Mouse (Mus musculus) urinary bladder, postnatal 36 days (tissue): ENCODE measurements around the gene Arhgef3.

Experiments used
- DNase-seq, 2 experiments: peaks; one replicate each; pipeline ENCODE4 v3.0.0; 2022; ENCODE audit warnings: low spot score in 2 of 2, mixed read lengths in 1 of 2

Arhgef3 gene

DNA sequence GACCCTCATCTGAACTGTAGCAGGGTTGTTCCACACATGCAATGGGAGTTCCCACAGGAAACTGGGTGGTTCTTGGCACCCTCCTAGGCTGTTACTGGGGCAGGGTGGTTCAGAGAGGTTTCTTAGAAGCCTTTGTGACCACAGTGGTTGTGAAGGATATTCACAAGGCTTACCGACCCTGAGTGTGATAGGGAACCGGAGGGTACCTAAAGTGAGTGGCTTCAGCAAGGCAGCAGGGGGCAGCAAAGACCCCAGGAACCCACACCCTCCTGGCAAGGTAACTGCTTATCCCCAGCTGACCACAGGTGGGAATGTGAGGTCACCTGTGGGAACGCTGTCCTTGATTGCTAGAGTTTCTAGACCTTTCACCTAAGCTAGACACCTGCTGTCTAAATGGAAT, 77.8 kb downstream of the Arhgef3 start:
- DNase-seq = no peak

DNA sequence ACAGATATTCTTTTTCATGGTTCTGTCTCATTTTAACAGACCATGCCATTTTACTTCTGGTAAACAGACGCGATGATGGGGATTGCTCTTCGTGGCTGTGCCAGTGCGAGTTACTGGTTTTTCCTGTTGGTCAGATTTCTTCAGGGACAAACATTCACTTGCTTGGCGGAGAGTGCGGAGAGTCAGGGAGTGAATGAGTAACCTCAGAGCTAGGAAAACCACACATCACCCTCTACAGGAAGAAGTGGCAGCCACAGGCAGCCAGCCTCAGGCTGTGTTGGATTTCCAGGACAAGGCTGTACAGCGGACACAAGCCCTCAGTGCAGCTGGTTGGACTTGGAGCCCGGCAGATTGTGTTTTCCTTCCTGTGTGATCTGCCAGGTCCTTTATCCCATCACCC, 82.3 kb downstream of the Arhgef3 start:
- DNase-seq = peak in 1 of 2 experiments; percentile 43

DNA sequence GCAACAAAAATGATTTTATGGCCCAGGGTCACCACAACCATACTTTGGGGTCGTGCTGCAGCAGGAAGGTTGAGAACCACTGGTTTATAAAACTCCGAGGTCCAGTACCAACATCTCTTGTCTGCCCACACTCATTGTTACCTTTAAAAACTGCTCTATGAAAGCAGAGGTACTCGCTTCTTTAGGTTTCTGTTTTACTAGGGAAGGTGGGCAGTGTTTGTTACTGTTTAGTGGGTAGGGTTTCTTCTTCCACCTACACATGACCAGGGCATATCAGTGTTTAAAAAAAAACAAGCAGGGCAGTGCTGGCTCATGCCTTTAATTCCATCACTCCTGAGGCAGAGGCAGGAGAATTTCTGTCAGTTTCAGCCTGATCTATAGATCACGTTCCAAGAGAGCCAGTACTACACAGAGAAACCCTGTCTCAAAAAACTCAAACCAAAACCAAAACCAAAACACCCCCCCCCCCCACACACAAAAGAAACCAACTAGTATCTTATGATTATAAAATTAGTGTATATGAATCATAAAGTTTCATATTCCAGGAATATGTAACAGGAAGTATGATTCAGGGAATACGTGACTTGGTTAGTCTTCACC, 83.9 kb downstream of the Arhgef3 start:
- no peak for DNase-seq

DNA sequence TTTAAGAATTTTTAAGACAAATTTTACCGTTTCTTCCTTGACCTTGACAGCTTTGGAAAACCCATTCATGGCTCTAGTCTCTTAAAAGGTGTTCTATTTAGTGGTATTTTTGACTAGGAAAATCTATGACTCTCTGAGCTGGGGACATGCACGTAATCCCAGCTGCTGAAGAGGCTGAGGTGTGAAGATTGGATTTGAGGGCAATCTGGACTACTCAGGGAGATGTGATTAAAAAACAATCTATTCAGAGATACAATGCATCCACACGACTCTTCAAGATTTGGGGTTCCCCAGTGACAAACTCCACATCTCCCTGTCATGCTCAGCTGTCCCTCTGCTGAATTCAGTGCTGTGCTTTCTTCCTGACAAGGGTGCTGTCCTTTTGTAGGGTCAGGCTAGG, 84.4 kb downstream of the Arhgef3 start:
- no peak for DNase-seq

DNA sequence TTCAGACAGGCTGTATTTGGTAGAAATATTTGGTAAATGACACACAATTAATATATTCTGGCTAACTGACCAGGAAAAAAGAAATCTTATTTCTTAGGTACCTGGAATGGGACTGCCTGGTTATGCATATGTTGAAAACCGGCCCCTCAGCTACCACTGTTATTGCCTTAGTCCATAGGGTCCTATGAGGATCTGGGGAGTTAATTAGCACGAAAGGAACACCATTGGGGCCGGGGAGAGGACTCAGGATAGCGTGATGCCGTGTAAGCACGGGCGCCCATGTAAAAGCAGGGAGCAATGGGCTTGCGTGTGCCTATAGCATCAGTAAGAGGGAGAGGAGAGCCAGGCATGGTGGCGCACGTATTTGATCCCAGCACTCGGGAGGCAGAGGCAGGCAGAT, 85.2 kb downstream of the Arhgef3 start:
- DNase-seq = no peak

DNA sequence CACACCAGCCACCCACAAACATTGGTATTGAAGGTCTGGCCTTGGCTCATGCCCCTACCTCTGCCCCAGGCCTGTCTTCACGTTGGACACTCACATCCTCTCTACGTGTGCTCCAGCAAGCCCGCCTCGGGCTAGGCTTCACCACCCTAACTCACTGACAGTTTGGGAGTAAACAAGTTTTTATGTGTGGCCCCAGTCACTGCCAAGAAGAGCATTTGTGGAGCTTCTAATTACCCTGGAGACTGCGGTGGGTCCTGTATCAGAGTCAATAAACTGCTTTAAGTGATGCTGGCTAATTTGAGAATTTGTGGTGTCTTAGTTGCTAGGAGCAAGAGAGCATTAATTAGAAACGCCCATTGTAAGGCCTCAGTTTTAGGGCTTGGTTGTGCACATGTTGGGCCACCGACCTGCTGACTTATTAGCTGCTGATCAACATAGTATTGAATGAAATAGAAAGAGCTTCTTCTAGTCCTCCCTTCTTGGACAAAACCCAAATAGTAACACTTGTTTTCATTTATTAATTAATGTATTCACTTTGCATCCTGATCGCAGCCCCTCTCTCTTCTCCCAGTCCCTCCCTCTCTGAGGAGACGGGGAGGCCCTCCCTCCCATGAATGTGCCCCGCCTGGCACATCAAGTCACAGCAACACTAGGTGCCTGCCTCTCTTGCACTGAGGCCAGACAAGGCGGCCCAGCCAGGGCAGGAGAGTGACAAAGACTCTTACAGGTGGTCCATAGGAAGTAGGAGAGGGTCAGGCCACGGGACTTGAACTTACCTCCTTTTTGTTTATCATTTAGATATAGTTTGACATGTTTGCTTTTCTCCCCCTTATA, 86.3 kb downstream of the Arhgef3 start:
- DNase-seq = no peak

DNA sequence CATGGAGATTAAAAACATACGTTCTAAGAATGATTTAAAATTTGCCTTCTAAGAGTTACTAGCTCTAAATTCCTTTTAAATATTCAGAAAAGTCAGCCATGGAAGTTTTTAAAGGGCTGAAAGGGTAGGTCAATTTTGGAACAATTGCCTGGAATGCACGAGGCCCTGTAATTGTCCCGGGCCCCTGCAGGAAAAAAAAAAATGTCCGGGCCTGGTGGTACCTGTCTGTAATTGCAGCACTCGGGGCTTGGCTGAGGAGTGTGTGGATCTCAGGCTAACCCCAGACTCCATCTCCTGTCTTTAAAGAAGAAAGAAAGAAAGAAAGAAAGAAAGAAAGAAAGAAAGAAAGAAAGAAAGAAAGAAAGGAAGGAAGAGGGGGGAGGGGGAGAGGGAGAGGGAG, 87.1 kb downstream of the Arhgef3 start:
- no peak for DNase-seq

DNA sequence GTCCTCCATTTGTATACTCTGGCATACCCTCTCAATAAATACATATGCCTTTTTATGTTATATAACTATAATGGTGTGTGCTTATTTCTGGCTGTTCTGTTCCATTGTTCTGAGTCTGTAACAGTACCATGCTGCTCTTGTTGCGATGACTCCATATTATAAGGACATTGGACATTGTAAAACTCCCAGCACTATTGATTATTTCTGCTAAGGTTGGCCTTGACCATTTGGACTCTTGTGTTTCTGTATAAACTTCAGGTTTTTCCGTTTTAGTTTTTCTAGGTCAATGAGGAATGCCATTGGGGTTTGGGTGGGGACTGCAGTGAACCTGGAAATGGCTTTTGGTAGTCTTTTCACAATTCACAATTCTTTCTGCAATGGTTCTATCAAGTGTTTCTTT, 90.0 kb downstream of the Arhgef3 start:
- no peak for DNase-seq

DNA sequence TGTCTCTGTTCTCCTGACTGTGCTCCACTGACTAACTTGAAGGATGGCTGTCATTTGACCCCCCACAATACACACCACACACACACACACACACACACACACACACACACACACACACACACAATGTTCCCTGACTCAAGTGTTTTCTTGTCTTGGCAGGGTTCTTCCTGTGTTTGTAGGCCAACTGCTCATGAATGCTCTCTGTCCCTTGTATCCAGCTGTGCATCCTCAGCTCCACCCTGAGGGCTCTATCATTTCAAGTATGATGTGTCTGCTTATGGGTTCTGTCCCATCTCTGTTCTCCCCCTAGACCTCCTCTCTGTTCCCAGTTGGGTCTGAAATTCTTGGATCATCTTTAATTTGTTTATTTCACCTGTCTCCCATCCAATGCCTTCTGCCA, 91.7 kb downstream of the Arhgef3 start:
- no peak for DNase-seq

DNA sequence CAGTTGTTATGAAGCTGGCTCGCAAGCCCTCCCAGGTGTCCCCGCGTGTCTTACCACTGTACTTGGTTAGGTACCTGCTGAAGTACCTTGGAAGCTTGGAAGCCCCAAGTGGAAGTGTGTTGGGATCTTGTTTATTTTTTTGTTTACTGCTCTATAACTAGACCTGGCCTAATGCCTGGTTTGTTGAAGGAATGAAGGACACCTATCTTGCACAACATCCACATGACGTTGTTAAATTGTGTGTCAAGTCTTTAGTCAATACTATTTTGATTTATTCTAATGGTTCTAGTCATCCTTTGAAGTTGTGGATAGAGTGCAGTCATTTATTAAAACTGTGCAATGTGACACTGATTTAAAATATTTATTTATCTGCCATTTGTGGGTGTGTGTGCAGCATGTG, 94.8 kb downstream of the Arhgef3 start:
- no peak for DNase-seq

DNA sequence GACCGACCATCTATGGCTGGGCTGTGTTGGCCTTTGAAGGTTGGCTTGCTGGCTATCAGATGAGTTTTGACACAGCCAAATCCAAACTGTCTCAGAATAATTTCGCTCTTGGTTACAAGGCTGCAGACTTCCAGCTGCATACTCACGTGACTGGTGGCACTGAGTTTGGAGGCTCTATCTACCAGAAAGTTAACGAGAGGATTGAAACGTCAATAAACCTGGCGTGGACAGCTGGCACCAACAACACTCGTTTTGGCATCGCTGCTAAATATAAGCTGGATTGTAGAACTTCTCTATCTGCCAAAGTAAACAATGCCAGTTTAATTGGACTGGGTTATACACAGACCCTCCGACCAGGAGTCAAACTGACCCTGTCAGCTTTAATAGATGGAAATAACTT, 96.1 kb downstream of the Arhgef3 start:
- peak in 1 of 2 experiments; percentile 40 for DNase-seq

DNA sequence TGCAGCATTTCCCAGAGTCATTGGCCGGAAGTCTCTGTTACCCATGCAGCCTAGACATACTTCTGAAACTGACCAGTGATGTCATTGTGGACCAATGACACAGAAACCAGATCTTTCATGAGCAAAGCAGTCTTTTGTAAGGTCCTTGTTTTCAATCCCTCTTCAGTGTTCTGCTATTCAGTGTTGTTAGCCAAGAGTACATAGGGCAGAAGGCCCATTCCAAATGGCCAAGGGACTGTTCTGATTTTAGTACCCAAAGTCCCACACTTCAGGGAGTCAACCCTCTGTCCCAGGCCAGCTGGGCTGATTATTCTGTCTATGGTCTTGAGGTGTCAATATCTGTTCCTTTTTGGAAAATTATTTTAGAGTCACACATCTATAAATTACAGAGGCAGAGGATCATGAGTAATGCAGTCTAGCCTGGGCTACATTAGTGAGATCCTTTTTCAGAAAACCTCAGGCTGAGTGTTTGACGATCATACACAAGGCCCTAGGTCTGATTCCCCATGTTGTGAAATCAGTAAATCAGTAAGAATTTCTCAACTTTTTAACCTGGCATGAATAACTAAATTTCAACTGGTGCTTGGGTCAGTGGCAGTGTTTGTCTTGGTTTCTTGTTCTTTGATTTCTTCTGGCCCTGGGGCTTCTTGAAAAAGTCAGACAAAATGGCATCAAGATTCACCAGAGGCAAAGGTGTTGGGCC, 97.2 kb downstream of the Arhgef3 start:
- DNase-seq = no peak

DNA sequence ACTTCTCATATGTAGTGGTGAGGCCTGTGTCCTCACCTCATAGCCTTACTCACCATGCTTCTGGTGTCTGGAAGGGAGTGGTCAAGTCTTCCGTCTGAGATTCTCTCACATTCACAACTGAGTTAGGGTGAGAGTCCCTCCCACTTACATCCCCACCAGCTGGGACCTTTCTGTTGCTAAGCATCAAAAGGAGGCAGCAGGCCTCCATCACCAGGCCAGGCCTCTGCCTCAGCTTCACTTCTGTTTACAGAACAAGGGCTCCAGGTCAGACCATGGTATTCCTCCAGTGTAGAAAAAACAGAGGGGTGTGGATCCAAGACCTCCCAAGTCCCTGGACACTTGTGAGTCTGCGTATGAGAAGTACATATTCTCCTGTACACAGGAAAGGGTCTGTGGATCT, 99.5 kb downstream of the Arhgef3 start:
- no peak for DNase-seq

DNA sequence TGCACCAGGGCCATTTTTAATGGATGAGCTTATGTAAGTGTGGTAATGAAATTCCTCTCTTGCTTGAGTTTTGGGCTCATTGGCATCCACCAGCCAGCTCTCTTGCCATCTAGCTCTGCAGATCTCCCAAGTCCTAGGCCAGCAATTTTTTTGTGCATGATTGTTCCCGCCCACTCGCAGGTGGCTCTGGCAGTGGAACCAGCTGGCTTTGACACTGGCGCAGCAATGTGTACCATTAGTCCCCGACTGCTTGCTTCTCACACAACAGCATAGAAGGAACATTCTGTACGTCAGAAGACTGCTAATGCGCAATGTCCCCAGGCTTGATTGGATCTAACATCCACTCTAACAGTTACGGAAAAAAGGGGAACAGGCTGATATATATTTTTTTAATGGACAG, 105.0 kb downstream of the Arhgef3 start:
- DNase-seq = no peak

DNA sequence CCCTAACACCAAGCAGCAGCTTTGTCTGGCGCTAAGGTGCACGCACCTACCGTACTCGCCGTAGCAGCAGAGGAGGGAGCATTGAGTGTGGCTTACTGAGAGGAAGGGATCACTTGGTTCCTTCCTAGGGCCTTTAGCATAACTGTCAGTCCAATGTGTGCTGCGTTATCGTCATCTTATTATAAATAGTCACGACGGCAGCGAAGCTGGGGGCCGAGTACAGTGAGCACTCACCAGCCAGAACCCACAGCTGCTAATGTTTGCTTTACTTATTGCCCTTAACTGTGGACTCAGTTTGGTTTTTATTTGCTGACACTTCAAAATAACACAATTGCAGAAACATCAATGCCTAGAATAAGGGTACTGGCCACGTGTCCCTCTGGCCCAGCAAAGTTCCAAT, 105.6 kb downstream of the Arhgef3 start:
- DNase-seq = no peak

DNA sequence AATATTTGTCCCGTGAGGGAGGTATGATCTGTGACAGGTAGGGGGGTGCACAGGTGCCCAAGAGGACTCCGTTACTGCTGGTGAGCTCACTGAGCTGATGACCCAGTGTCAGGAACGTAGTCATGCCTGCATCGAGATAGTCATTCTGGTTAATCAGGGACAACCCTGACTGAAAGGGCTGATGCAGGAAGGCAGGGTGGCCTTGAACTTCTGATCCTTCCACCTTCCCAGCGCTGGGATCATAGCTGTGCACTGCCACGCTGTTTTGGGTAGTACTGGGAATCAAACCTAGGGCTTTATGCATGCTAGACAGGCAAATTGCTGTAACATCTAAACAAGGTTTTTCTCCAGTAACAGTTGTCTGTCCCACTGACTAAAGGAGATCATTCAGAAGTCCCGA, 109.9 kb downstream of the Arhgef3 start:
- DNase-seq = no peak

DNA sequence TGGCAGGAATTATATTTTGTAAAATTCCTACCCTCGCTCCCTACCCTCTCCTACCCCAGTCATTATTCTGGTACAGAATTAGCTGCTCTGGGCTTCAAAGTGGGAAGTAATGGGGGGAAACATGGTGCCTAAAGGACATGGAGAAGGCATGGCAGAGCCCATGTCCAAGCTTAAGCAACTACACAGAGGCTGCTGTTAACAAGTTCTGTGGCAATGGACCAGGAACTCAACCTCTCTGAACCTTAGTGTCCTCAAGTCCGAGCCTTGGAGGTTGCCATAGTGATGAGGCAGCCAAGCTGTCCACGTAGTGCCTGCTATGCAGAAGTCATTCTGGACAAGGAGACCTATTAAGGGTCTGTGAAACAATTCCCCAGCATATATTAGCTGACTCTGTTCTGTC, 111.6 kb downstream of the Arhgef3 start:
- DNase-seq = no peak

DNA sequence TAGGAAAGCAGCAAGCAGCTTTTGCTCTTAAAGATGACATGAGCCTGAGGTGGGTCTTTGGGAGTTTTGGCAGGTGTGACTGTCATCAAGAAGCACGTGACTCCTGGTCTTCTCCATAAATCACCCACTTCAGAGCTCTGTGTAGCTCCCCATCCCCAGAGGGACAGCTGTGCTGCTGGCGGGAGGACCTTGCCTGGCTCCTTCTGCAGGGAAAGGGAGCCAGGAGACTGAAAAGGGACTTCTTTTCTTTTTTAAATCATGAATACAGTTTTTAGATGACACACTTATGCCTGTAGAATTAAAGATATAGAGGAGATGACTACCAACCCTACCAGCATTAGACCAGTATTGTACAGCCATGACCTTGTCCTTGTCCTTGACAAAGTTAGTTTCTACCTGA, 113.6 kb downstream of the Arhgef3 start:
- DNase-seq = no peak

DNA sequence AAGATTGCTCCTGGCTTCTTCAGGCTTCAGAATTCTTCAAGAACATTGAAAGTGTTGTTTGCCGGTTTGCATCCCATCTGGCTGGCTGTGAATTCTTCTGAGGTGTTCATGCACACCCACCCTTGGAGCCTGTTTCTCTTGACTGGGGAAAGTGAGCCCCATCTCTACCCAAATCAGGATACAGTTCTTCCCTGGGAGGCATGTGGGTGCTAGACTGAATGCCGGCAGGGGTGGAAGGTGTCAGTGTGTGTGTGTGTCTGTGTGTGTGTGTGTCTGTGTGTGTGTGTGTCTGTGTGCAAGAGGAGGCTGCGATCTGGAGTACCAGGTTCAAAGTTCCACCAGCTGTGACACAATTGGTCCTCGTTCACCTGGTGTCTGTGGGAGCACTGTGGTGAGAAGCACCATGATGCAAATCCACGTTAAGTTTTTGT, 114.3 kb downstream of the Arhgef3 start:
- DNase-seq = no peak

DNA sequence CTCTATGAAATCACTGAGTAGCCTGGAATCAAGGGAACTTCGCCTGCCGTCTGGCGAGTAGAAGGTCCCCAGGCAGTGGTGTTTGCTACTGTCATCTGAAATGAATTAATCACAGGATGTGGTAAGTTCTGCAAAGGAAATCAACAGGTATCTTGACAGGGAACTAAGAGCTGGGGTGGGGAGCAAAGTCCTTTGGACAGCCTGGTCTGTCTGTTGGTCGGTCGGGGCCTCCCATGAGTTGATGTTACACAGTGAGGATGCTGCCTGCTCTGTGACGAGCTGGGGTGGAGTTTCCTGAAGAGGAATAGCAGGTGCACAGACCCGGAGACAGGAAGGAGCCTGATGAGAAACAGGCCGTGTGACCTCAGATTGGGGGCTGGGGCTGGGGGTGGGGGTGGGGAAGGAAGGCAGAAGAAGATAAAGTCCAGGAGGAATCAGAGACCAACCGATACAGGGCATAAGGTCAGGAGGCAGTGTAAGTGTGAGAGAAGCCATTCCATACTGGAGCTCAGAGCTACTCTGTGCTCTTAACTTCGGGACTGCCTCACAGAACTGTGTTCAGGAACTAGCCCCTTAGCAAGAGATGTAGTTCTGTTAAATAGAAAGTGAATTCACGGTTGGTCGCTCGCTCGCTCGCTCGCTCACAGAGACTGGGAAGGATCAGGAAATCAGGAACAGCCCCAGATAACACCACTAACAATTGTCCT, 114.9 kb downstream of the Arhgef3 start:
- no peak for DNase-seq

DNA sequence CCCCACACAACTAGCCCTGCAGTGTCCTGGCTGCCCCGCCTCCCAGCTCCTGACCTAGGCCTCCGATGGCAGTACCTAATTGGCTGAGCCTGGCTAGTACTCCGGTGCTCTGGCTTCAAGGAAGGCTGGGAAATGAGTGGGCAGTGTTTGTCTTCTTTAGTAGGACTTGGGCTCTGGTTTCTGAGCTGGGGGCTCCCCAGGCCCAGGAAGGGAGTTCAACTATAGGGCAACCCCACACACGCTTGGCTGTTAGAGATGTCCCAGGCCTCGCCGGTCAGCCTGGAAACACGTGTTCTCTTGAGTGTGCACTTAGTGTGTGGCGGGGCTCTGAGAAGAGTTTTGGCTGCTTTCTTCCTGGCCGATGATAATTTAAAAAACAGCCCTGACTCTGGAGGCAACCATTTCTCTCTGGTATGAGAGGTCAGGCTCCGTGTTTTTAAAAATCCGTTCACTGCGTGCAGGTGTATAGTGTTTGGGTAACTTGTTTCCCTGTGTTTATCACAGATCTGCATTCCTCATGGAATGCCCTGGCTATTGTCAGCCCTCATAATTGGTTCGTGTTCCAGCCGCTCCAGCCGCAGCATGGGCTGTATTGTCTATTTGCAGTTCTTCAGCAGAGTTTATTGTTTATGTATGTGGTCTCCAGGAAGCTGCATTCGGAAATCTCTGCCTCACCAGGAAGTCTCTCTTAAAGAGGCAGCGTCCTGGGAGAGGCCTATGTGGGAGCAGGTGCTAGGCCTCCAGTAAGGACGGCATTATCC, 115.7 kb downstream of the Arhgef3 start:
- peak in 1 of 2 experiments; percentile 28 for DNase-seq

DNA sequence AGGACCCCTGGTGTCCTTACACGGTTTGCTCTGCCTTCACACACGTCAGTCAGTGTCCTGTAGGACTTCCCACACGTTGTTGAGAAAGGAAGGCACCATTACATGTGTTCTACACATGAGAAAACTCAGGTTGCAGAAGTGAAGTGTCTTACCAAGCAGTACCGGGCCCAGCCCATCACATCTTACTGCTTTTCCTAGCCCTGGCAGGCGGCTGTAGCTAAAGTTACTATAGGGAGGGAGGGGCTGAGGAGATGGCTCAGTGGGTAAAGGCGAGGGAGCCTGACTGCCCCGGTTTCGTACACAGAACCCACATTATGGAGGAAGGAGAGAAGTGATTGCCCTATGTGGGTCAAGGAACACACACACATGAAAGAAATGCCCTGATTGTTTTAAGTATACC, 116.8 kb downstream of the Arhgef3 start:
- no peak for DNase-seq
